Mouse (Mus musculus) right cerebral cortex, postnatal 4 days (tissue): ENCODE results near the gene Sdk1.

Source experiments
- DNase-seq: peaks from one replicate; pipeline ENCODE4 v3.0.0-alpha.2; 2022

Sdk1 gene

GRCm38 (mm10) chr5:141649831-141650375 lies 408.6 kb downstream of the Sdk1 start:
- no peak for DNase-seq

GRCm38 (mm10) chr5:141651690-141652377 lies 410.5 kb downstream of the Sdk1 start:
- DNase-seq, result no peak

GRCm38 (mm10) chr5:141676371-141676770 lies 435.1 kb downstream of the Sdk1 start:
- no peak for DNase-seq

- no peak for DNase-seq
These were observed 435.7 kb downstream of the Sdk1 start for GRCm38 (mm10) chr5:141677034-141677433.

GRCm38 (mm10) chr5:141677841-141678240 lies 436.6 kb downstream of the Sdk1 start:
- DNase-seq, result no peak

GRCm38 (mm10) chr5:141686876-141687420 lies 445.7 kb downstream of the Sdk1 start:
- no peak for DNase-seq

- DNase-seq, result no peak
These were observed 448.3 kb downstream of the Sdk1 start for GRCm38 (mm10) chr5:141689442-141690105.

- no peak for DNase-seq
These were observed 450.2 kb downstream of the Sdk1 start for GRCm38 (mm10) chr5:141691482-141691975.

GRCm38 (mm10) chr5:141693716-141694115 lies 452.4 kb downstream of the Sdk1 start:
- DNase-seq, result no peak

- DNase-seq, result no peak
These were observed 453.6 kb downstream of the Sdk1 start for GRCm38 (mm10) chr5:141694901-141695300.

GRCm38 (mm10) chr5:141698406-141698805 lies 457.1 kb downstream of the Sdk1 start:
- DNase-seq, result no peak

- DNase-seq, result no peak
These were observed 479.5 kb downstream of the Sdk1 start for GRCm38 (mm10) chr5:141720751-141721150.

GRCm38 (mm10) chr5:141727968-141728367 lies 486.7 kb downstream of the Sdk1 start:
- no peak for DNase-seq

- no peak for DNase-seq
These were observed 488.7 kb downstream of the Sdk1 start for GRCm38 (mm10) chr5:141730006-141730405.

- DNase-seq, result no peak
These were observed 497.4 kb downstream of the Sdk1 start for GRCm38 (mm10) chr5:141738725-141739124.

GRCm38 (mm10) chr5:141748793-141749192 lies 507.5 kb downstream of the Sdk1 start:
- no peak for DNase-seq

- DNase-seq, result peak; percentile 44
These were observed 513.0 kb downstream of the Sdk1 start for GRCm38 (mm10) chr5:141754278-141754677.

GRCm38 (mm10) chr5:141758885-141759284 lies 517.6 kb downstream of the Sdk1 start:
- DNase-seq, result no peak

- DNase-seq, result no peak
These were observed 522.8 kb downstream of the Sdk1 start for GRCm38 (mm10) chr5:141764111-141764510.

GRCm38 (mm10) chr5:141768761-141769515 lies 527.6 kb downstream of the Sdk1 start:
- DNase-seq, result peak; percentile 16

GRCm38 (mm10) chr5:141771516-141771915 lies 530.2 kb downstream of the Sdk1 start:
- no peak for DNase-seq

- no peak for DNase-seq
These were observed 536.9 kb downstream of the Sdk1 start for GRCm38 (mm10) chr5:141778231-141778630.

- no peak for DNase-seq
These were observed 539.9 kb downstream of the Sdk1 start for GRCm38 (mm10) chr5:141781142-141781541.
